Mouse (Mus musculus): Measurements from ENCODE around the gene Mapk9. TPM values are rescaled to one million over a fixed set of nuclear protein-coding genes. Genes with fewer than 3 reads are reported as not detected.
A peak's percentile ranks its signal among the peaks of the same experiment; 100 is the strongest.

The Mapk9 gene
- polyA plus RNA-seq, 1 experiment from 2014 or later, result 31.1 TPM

DNA sequence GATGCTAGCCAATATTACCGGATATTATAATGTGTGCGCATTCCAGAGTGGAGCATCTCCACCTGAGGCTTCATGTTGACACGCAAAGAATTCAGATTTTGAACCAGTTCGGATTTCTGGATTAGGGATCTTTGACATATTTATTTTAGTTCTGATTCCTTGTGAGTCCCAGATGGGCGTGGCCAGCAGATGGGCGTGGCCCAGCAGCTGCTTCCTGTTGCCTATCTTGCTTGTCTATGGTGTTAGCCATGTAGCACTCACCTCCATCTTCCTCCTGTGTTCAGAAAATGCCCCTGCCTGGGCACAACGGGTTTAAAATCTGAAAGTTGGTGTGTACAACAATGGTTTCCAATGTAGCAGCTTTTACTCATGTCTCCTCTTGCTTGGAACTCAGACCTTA is 79.6 kb downstream of the Mapk9 start:
- Histone ChIP-seq H3K27ac (ENCODE audit: low read length) (no peak overlapping the region), H3K27me3 (ENCODE audit: control insufficient read depth, insufficient read depth, low read length) (no peaks in the 10 kb centered on the region), H3K4me1 (ENCODE audit: control insufficient read depth, insufficient read depth, low read length) (no peaks in the 10 kb centered on the region), H3K36me3 (ENCODE audit: control insufficient read depth, insufficient read depth, low read length) (no peaks in the 10 kb centered on the region), H3K9me3 (replicated peaks; ENCODE audit: control insufficient read depth, low read length) (no peaks in the 10 kb centered on the region), H3K4me2 (ENCODE audit: low read depth, low read length) (no peak overlapping the region), H3K4me3 (replicated peaks; ENCODE audit: low read length) (no peak overlapping the region), H3K9ac (ENCODE audit: low read length) (no peak overlapping the region)
- ATAC-seq (ENCODE audit: insufficient read depth, low FRiP score), result no peak
- WGBS, result 69% methylated on average over 7 of the region's 7 CpGs

GRCm38 (mm10) chr11:49927169-49927568 is 80.6 kb downstream of the Mapk9 start:
- no peaks in the 10 kb centered on the region for H3K36me3 ChIP-seq (ENCODE audit: control insufficient read depth, insufficient read depth, low read length)
- H3K27me3 ChIP-seq (ENCODE audit: control insufficient read depth, insufficient read depth, low read length), result no peaks in the 10 kb centered on the region
- peaks cover 3% of the 10 kb centered on the region; the same call in 1 of the 2 replicates for H3K4me1 ChIP-seq (ENCODE audit: control insufficient read depth, insufficient read depth, low read length)
- H3K4me3 ChIP-seq (replicated peaks; ENCODE audit: low read length), result no peak overlapping the region
- 11% methylated on average over 4 of the region's 4 CpGs for WGBS
- H3K27ac ChIP-seq (ENCODE audit: low read length), result no peak overlapping the region
- ATAC-seq (ENCODE audit: insufficient read depth, low FRiP score), result 0 out of 2 replicates have a peak, but pooled peaks have one; percentile 50
- 0 out of 2 replicates have a peak overlapping the region, but pooled peaks have one; percentile 0 for H3K4me2 ChIP-seq (ENCODE audit: low read depth, low read length)
- no peaks in the 10 kb centered on the region for H3K9me3 ChIP-seq (replicated peaks; ENCODE audit: control insufficient read depth, low read length)
- H3K9ac ChIP-seq (ENCODE audit: low read length), result no peak overlapping the region

DNA sequence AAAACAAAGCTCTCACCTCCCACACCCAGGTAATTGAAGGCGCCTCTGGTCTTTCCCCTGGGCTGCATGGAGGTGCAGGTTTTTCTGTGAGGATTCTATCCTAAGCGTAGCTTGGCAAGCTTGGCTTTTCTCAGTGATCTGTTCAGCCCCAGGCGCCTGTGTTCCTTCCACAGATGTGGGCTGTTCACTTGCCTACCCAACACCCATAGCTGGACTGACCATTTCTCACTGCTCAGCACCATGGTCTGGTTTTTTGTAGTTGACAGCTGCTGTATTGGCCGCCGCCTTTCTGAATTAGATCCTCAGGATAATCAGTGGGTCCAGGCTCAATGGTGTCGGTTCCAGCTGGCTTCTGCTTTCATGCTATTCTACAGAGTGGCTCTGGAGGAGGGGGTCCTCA is 81.1 kb downstream of the Mapk9 start:
- H3K4me3 ChIP-seq (replicated peaks; ENCODE audit: low read length), result no peak overlapping the region
- WGBS, result 43% methylated on average over 6 of the region's 6 CpGs
- no peaks in the 10 kb centered on the region for H3K36me3 ChIP-seq (ENCODE audit: control insufficient read depth, insufficient read depth, low read length)
- H3K4me2 ChIP-seq (ENCODE audit: low read depth, low read length), result no peak overlapping the region
- H3K9me3 ChIP-seq (replicated peaks; ENCODE audit: control insufficient read depth, low read length), result no peaks in the 10 kb centered on the region
- peaks cover 3% of the 10 kb centered on the region; the same call in 1 of the 2 replicates for H3K4me1 ChIP-seq (ENCODE audit: control insufficient read depth, insufficient read depth, low read length)
- ATAC-seq (ENCODE audit: insufficient read depth, low FRiP score), result peak; percentile 66; the same call in 1 of the 2 replicates
- H3K27ac ChIP-seq (ENCODE audit: low read length), result no peak overlapping the region
- no peak overlapping the region for H3K9ac ChIP-seq (ENCODE audit: low read length)
- no peaks in the 10 kb centered on the region for H3K27me3 ChIP-seq (ENCODE audit: control insufficient read depth, insufficient read depth, low read length)

- 42% methylated on average over 5 of the region's 5 CpGs for WGBS
- H3K36me3 ChIP-seq (ENCODE audit: control insufficient read depth, insufficient read depth, low read length), result no peaks in the 10 kb centered on the region
- H3K4me3 ChIP-seq (replicated peaks; ENCODE audit: low read length), result no peak overlapping the region
- H3K27me3 ChIP-seq (ENCODE audit: control insufficient read depth, insufficient read depth, low read length), result no peaks in the 10 kb centered on the region
- no peak overlapping the region for H3K4me2 ChIP-seq (ENCODE audit: low read depth, low read length)
- no peak for ATAC-seq (ENCODE audit: insufficient read depth, low FRiP score)
- peaks cover 3% of the 10 kb centered on the region; the same call in 1 of the 2 replicates for H3K4me1 ChIP-seq (ENCODE audit: control insufficient read depth, insufficient read depth, low read length)
- H3K9ac ChIP-seq (ENCODE audit: low read length), result no peak overlapping the region
- H3K9me3 ChIP-seq (replicated peaks; ENCODE audit: control insufficient read depth, low read length), result no peaks in the 10 kb centered on the region
- H3K27ac ChIP-seq (ENCODE audit: low read length), result no peak overlapping the region
Observed at GRCm38 (mm10) chr11:49931037-49931625, 84.6 kb downstream of the Mapk9 start.

DNA sequence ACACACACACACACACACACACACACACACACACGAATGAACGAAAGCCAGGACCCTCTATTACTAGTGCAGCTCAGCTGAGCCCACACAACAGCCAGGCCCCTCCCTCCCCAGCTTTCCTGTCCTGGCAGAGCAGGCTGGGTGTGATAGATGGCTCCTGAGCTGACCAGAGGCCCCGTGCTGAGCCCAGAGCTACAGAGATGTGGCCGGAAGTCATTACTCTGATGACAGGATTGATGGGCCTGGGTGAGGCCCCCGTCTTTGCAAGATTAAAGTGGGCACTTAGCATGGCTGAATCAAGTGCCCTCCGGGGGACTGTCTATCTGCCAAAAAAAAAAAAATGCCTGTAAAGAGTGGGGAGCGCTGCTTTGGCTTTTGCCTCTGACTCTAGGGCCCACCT is 85.3 kb downstream of the Mapk9 start:
- H3K27ac ChIP-seq (ENCODE audit: low read length), result no peak overlapping the region
- H3K4me2 ChIP-seq (ENCODE audit: low read depth, low read length), result no peak overlapping the region
- no peaks in the 10 kb centered on the region for H3K36me3 ChIP-seq (ENCODE audit: control insufficient read depth, insufficient read depth, low read length)
- peaks cover 3% of the 10 kb centered on the region; the same call in 1 of the 2 replicates for H3K4me1 ChIP-seq (ENCODE audit: control insufficient read depth, insufficient read depth, low read length)
- H3K9ac ChIP-seq (ENCODE audit: low read length), result no peak overlapping the region
- H3K4me3 ChIP-seq (replicated peaks; ENCODE audit: low read length), result no peak overlapping the region
- 11% methylated on average over 7 of the region's 7 CpGs for WGBS
- peak; percentile 56; the same call in 1 of the 2 replicates for ATAC-seq (ENCODE audit: insufficient read depth, low FRiP score)
- no peaks in the 10 kb centered on the region for H3K9me3 ChIP-seq (replicated peaks; ENCODE audit: control insufficient read depth, low read length)
- no peaks in the 10 kb centered on the region for H3K27me3 ChIP-seq (ENCODE audit: control insufficient read depth, insufficient read depth, low read length)

DNA sequence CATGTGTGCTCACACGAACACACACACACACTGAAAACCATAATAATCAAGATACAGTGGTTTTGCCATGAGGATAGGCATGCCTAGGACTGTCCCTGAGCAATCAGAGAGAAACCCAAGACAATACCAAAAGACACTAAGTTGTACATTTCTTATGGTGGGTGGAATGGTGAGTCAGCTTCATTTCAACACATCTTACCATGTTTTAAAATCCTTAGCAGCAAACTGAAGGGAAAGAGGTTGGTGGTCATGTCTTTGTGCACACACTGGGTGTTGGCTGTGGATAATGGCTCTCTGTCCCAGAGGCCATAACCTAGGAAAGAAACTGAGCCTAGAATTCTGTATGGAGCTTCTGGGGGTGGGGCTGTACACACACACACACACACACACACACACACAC is 87.3 kb downstream of the Mapk9 start:
- Histone ChIP-seq H3K27ac (ENCODE audit: low read length) (no peak overlapping the region), H3K4me2 (ENCODE audit: low read depth, low read length) (no peak overlapping the region), H3K36me3 (ENCODE audit: control insufficient read depth, insufficient read depth, low read length) (no peaks in the 10 kb centered on the region), H3K9me3 (replicated peaks; ENCODE audit: control insufficient read depth, low read length) (no peaks in the 10 kb centered on the region), H3K9ac (ENCODE audit: low read length) (no peak overlapping the region), H3K4me1 (ENCODE audit: control insufficient read depth, insufficient read depth, low read length) (peaks cover 3% of the 10 kb centered on the region; the same call in 1 of the 2 replicates), H3K4me3 (replicated peaks; ENCODE audit: low read length) (no peak overlapping the region), H3K27me3 (ENCODE audit: control insufficient read depth, insufficient read depth, low read length) (no peaks in the 10 kb centered on the region)
- no peak for ATAC-seq (ENCODE audit: insufficient read depth, low FRiP score)
- WGBS, result 77% methylated on average over 1 of the region's 1 CpGs

DNA sequence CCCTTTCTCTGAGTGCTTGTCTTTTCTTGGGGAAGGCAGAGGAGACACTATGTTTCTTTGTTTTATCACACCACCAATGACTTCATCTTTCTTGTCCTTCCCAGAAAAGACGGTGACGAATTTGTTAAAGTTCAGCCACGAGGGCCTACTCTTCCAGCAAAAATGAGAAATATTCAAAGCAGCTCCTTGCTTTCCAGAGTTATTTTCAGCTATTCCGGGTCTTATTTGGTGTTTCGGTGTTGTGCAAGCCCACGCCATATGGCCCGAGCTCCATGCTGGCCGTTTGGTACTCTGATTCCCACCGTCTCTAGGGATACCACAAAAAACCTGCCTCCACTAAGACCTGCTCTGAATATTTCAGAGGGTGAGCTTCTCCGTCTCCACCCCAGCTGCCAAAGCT is 87.8 kb downstream of the Mapk9 start:
- H3K9ac ChIP-seq (ENCODE audit: low read length), result no peak overlapping the region
- no peak overlapping the region for H3K4me2 ChIP-seq (ENCODE audit: low read depth, low read length)
- no peak for ATAC-seq (ENCODE audit: insufficient read depth, low FRiP score)
- no peak overlapping the region for H3K27ac ChIP-seq (ENCODE audit: low read length)
- WGBS, result 59% methylated on average over 10 of the region's 10 CpGs
- H3K4me3 ChIP-seq (replicated peaks; ENCODE audit: low read length), result no peak overlapping the region
- H3K36me3 ChIP-seq (ENCODE audit: control insufficient read depth, insufficient read depth, low read length), result no peaks in the 10 kb centered on the region
- H3K4me1 ChIP-seq (ENCODE audit: control insufficient read depth, insufficient read depth, low read length), result peaks cover 3% of the 10 kb centered on the region; the same call in 1 of the 2 replicates
- no peaks in the 10 kb centered on the region for H3K9me3 ChIP-seq (replicated peaks; ENCODE audit: control insufficient read depth, low read length)
- H3K27me3 ChIP-seq (ENCODE audit: control insufficient read depth, insufficient read depth, low read length), result no peaks in the 10 kb centered on the region

Small RNAs within 50 kb of the gene (microRNA-seq; reads per million reads assigned to microRNA genes)
- not detected for gene Gm23492

Other genes with a start within 250 kb of the Mapk9 start
- gene Flt4, start 237.5 kb upstream of the Mapk9 start, polyA plus RNA-seq (2015; fragmentation: Nextera tagmentation; extraction: Ambion mirVana), result 5.5 and 5.8 TPM in 2 replicates
- not detected in 2 replicates for gene Scgb3a1, start 183.1 kb upstream of the Mapk9 start, polyA plus RNA-seq (2015; fragmentation: Nextera tagmentation; extraction: Ambion mirVana)
- gene Cnot6, start 134.0 kb upstream of the Mapk9 start, polyA plus RNA-seq (2015; fragmentation: Nextera tagmentation; extraction: Ambion mirVana), result 30.9 and 33.7 TPM in 2 replicates
- 9.4 and 9.6 TPM in 2 replicates for gene Gfpt2, start 52.6 kb upstream of the Mapk9 start, polyA plus RNA-seq (2015; fragmentation: Nextera tagmentation; extraction: Ambion mirVana)
- gene Rasgef1c, start 55.1 kb downstream of the Mapk9 start, polyA plus RNA-seq (2015; fragmentation: Nextera tagmentation; extraction: Ambion mirVana), result 0.40 and 0.50 TPM in 2 replicates
- gene Rnf130, start 178.6 kb downstream of the Mapk9 start, polyA plus RNA-seq (2015; fragmentation: Nextera tagmentation; extraction: Ambion mirVana), result 18.9 and 21.3 TPM in 2 replicates

Data from stomach, embryonic 16.5 days (tissue).